Mouse (Mus musculus) left cerebral cortex, postnatal 25 days (tissue): ENCODE measurements around the gene Rslcan18. TPM values are rescaled to one million over a fixed set of nuclear protein-coding genes. Genes with fewer than 3 reads are reported as not detected.

ENCODE experiments used
- DNase-seq, 2 experiments: peaks; one replicate each; pipeline ENCODE4 v3.0.0; 2022; ENCODE audit warnings: low spot score in 2 of 2, mixed read lengths in 1 of 2
- intact Hi-C: fragments of 180-260 bp; cut with DNase I; formaldehyde crosslinking; loops from one replicate; pipeline ENCODE4 v1.15.1; 2025
- total RNA-seq, 2 experiments: library from RNA; stranded (reverse); gene quantifications; 2 replicates each; pipeline ENCODE4 v1.2.3; 2021

The Rslcan18 gene
- total RNA-seq, 2 experiments from 2014 or later, result 0.30 to 0.69 TPM

DNA sequence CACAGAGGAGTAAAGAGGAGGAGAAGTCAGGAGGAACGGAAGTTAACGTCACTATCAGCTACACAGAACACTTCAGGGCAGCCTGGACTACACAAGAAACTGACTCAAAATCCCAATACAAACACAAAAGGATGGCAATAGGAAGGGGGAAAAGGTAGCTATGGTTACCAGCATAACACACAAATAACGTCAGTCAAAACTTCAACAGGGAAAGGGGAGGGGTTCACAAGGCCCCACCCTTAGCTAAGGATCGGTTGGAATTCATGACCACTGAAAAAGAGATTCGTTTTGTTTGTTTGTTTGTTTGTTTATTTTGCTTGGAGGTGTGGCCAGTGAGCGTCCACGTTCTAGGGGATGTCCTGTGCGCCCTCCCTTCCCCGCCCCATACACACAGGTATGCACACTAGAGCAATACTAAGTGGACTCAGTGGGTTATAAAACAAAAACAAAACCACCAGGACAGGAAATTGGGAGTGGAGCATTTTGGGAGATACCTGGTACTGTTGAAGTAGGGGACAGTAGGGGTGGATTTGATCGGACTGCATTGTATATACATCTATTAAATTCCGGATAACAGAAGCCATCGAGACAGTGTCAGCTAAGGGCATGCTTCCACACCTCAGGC is 55.8 kb downstream of the Rslcan18 start:
- DNase-seq, result no peak
- intact Hi-C loops, result loop anchor here (2.0 kb wide), 3 partner anchors 21 to 69 kb away; partner anchors contain the start of gene Gm28557

Other genes with a start within 250 kb of the Rslcan18 start
- gene Gm10767, start 211.3 kb downstream of the Rslcan18 start, total RNA-seq, result 1 to 10 TPM; 2.8 to 3.6 TPM
- gene Zfp712, start 55.1 kb downstream of the Rslcan18 start, total RNA-seq, result 1 to 10 TPM; 5.3 to 6.4 TPM
- gene Zfp708, start 18.3 kb downstream of the Rslcan18 start, total RNA-seq, result 1 to 10 TPM; 2.3 to 2.5 TPM
- gene Gm28557, start 7.7 kb downstream of the Rslcan18 start, total RNA-seq, result 1 to 10 TPM; 2.0 to 2.2 TPM
- gene Zfp759, start 5.4 kb upstream of the Rslcan18 start, total RNA-seq, result 10 to 100 TPM in 1 of 2 experiments, 1 to 10 TPM in 1; 9.9 to 12.1 TPM
- gene Rsl1, start 56.9 kb upstream of the Rslcan18 start, total RNA-seq, result 1 to 10 TPM; 4.1 to 4.8 TPM
- gene Zfp455, start 78.2 kb upstream of the Rslcan18 start, total RNA-seq, result 1 to 10 TPM; 3.7 to 3.8 TPM
- 10 to 100 TPM; 19.6 to 24.5 TPM for gene Zfp458, start 162.2 kb upstream of the Rslcan18 start, total RNA-seq
- gene Zfp457, start 190.2 kb upstream of the Rslcan18 start, total RNA-seq, result 1 to 10 TPM; 5.5 to 5.8 TPM
- 1 to 10 TPM; 2.6 to 3.0 TPM for gene Zfp595, start 216.3 kb upstream of the Rslcan18 start, total RNA-seq
- gene Gm28044, start 244.3 kb upstream of the Rslcan18 start, total RNA-seq, result 1 to 10 TPM; 1.0 to 1.1 TPM
- gene Zfp953, start 244.3 kb upstream of the Rslcan18 start, total RNA-seq, result under 1 TPM; 0.85 to 0.89 TPM